Mouse (Mus musculus): ENCODE measurements around the gene Otulin.

- TF ChIP-seq POLR2A (IDR thresholded peaks at IDR 0.05; ENCODE audit: borderline replicate concordance, extremely low read depth, low read depth, low read length) (no peak), CTCF (IDR thresholded peaks at IDR 0.05; ENCODE audit: insufficient read depth, low read length) (no peak)
Observed at GRCm38 (mm10) chr15:27506893-27507596, 123.4 kb downstream of the Otulin start.

All from lung, adult 2 months (tissue).